In genomic region chr1:118699961-118700360, GRCm38 (mm10) we compare ENCODE assay signal across 25 mouse cellular contexts.
"Had no signal": no experiment of that assay in that cellular context is flagged by ENCODE, and none has a peak within 500 bp of the region (broad histone marks: within the 10 kb centered on the region; RNA-seq: fewer than 3 reads in every experiment).

No protein-coding gene starts in this region.

- H3K4me3 ChIP-seq: heart, embryonic 10.5 days; heart, embryonic 12.5 days; heart, embryonic 13.5 days; heart, embryonic 15.5 days; hindbrain, embryonic 10.5 days; hindbrain, embryonic 12.5 days; hindbrain, embryonic 13.5 days; hindbrain, embryonic 15.5 days; intestine, embryonic 15.5 days; kidney, embryonic 15.5 days; layer of hippocampus, adult 2 months; left cerebral cortex, adult 2 months had no signal

- H3K4me2 ChIP-seq: heart, embryonic 11.5 days; heart, embryonic 12.5 days; heart, embryonic 13.5 days; heart, embryonic 15.5 days; hindbrain, embryonic 12.5 days; hindbrain, embryonic 13.5 days; hindbrain, embryonic 14.5 days; hindbrain, embryonic 15.5 days; intestine, embryonic 15.5 days; kidney, embryonic 15.5 days had no signal

- H3K27me3 ChIP-seq: heart, embryonic 12.5 days; heart, embryonic 13.5 days; heart, embryonic 15.5 days; hindbrain, embryonic 12.5 days; hindbrain, embryonic 13.5 days; hindbrain, embryonic 15.5 days; intestine, embryonic 15.5 days; kidney, embryonic 15.5 days had no signal

- ATAC-seq: hindbrain, embryonic 16.5 days; hindbrain, postnatal 0 days; inflammation-experienced regulatory T-cells, adult 6 months; intestine, embryonic 15.5 days; intestine, embryonic 16.5 days had no signal

- H3K36me3 ChIP-seq: heart, embryonic 10.5 days; heart, embryonic 12.5 days; heart, embryonic 13.5 days; heart, embryonic 15.5 days; hindbrain, embryonic 10.5 days; hindbrain, embryonic 12.5 days; hindbrain, embryonic 13.5 days; hindbrain, embryonic 15.5 days; intestine, embryonic 15.5 days; kidney, embryonic 15.5 days had no signal

- H3K9ac ChIP-seq: heart, embryonic 12.5 days; heart, embryonic 13.5 days; heart, embryonic 15.5 days; hindbrain, embryonic 12.5 days; hindbrain, embryonic 13.5 days; hindbrain, embryonic 14.5 days; hindbrain, embryonic 15.5 days; intestine, embryonic 15.5 days; kidney, embryonic 15.5 days had no signal

- H3K4me1 ChIP-seq: heart, embryonic 10.5 days; heart, embryonic 12.5 days; heart, embryonic 13.5 days; heart, embryonic 15.5 days; hindbrain, embryonic 13.5 days; hindbrain, embryonic 15.5 days; intestine, embryonic 15.5 days had no signal

- H3K27ac ChIP-seq: heart, embryonic 10.5 days; heart, embryonic 13.5 days; heart, embryonic 15.5 days; hindbrain, embryonic 10.5 days; hindbrain, embryonic 12.5 days; hindbrain, embryonic 13.5 days; hindbrain, embryonic 14.5 days; hindbrain, embryonic 15.5 days; hindbrain, postnatal 0 days; intestine, embryonic 15.5 days; kidney, embryonic 15.5 days; layer of hippocampus, adult 2 months; left cerebral cortex, adult 2 months had no signal

- DNase-seq: heart, postnatal 10 days; heart, postnatal 14 days; heart, postnatal 36 days; heart, postnatal 4 days; kidney, adult 11 months; layer of hippocampus, adult 9-11 months; layer of hippocampus, postnatal 36 days had no signal

- H3K9me3 ChIP-seq: heart, embryonic 10.5 days; heart, embryonic 12.5 days; heart, embryonic 13.5 days; heart, embryonic 15.5 days; hindbrain, embryonic 10.5 days; hindbrain, embryonic 12.5 days; hindbrain, embryonic 13.5 days; hindbrain, embryonic 15.5 days; intestine, embryonic 15.5 days; kidney, embryonic 15.5 days had no signal
